Mouse (Mus musculus): ENCODE data around the gene Rab9.

- no peak for TF ChIP-seq POLR2A (IDR thresholded peaks at IDR 0.05; ENCODE audit: insufficient read depth, low read length)
- no peak for TF ChIP-seq EP300 (IDR thresholded peaks at IDR 0.05; ENCODE audit: insufficient read depth, low read depth, low read length)
- no peak for TF ChIP-seq CTCF (IDR thresholded peaks at IDR 0.05; ENCODE audit: low read depth, low read length)
Observed at GRCm38 (mm10) chrX:166440036-166440615, 39.5 kb downstream of the Rab9 start, which contains the start of gene Trappc2.
